Mouse (Mus musculus) fibroblast of lung, adult 2 months (primary cell): ENCODE measurements around the gene Ppm1j.
"Not testable (repeated sequence)": the region's sequence is repeated elsewhere in the genome, so short reads cannot be mapped to it uniquely, and the experiment has no call there.

Experiments
- DNase-seq: peaks from one replicate; pipeline ENCODE4 v3.0.0-alpha.2; 2011; ENCODE audit warnings: low read depth

The Ppm1j gene

GRCm38 (mm10) chr3:104780561-104781420 lies at the start of gene Ppm1j:
TSS of gene Ppm1j (plus strand) at chr3:104781056.
- DNase-seq = no peak

GRCm38 (mm10) chr3:104732907-104733306 lies 47.9 kb upstream of the Ppm1j start:
- DNase-seq = no peak

- no peak for DNase-seq
Observed at GRCm38 (mm10) chr3:104734654-104735053, 46.2 kb upstream of the Ppm1j start.

- no peak for DNase-seq
Observed at GRCm38 (mm10) chr3:104741954-104742353, 38.9 kb upstream of the Ppm1j start.

- DNase-seq = peak; percentile 64
Observed at GRCm38 (mm10) chr3:104743161-104743560, 37.7 kb upstream of the Ppm1j start.

GRCm38 (mm10) chr3:104743864-104744263 lies 37.0 kb upstream of the Ppm1j start:
- no peak for DNase-seq

GRCm38 (mm10) chr3:104752845-104753244 lies 28.0 kb upstream of the Ppm1j start:
- DNase-seq = not testable (repeated sequence)

GRCm38 (mm10) chr3:104758406-104758805 lies 22.4 kb upstream of the Ppm1j start:
- no peak for DNase-seq

- no peak for DNase-seq
Observed at GRCm38 (mm10) chr3:104758869-104759268, 22.0 kb upstream of the Ppm1j start.

GRCm38 (mm10) chr3:104762103-104762863 lies 18.6 kb upstream of the Ppm1j start:
- DNase-seq = not testable (repeated sequence)

GRCm38 (mm10) chr3:104765021-104765420 lies 15.8 kb upstream of the Ppm1j start:
- no peak for DNase-seq

- no peak for DNase-seq
Observed at GRCm38 (mm10) chr3:104767141-104767540, 13.7 kb upstream of the Ppm1j start.

- no peak for DNase-seq
Observed at GRCm38 (mm10) chr3:104767716-104768115, 13.1 kb upstream of the Ppm1j start.

GRCm38 (mm10) chr3:104769135-104769534 lies 11.7 kb upstream of the Ppm1j start:
- no peak for DNase-seq

GRCm38 (mm10) chr3:104770035-104770434 lies 10.8 kb upstream of the Ppm1j start:
- DNase-seq = no peak

GRCm38 (mm10) chr3:104770918-104771317 lies 9.9 kb upstream of the Ppm1j start:
- no peak for DNase-seq

GRCm38 (mm10) chr3:104771460-104771859 lies 9.4 kb upstream of the Ppm1j start:
- DNase-seq = no peak

GRCm38 (mm10) chr3:104773301-104773700 lies 7.6 kb upstream of the Ppm1j start:
- no peak for DNase-seq

- DNase-seq = no peak
Observed at GRCm38 (mm10) chr3:104777342-104777741, 3.5 kb upstream of the Ppm1j start.

- DNase-seq = no peak
Observed at GRCm38 (mm10) chr3:104779949-104780348, 907 bp upstream of the Ppm1j start.

GRCm38 (mm10) chr3:104781471-104781903 lies 631 bp downstream of the Ppm1j start, which contains the start of gene Fam19a3:
TSS of gene Fam19a3 (minus strand) at chr3:104781840.
- DNase-seq = no peak

- no peak for DNase-seq
Observed at GRCm38 (mm10) chr3:104782061-104782681, 1.3 kb downstream of the Ppm1j start.
